Mouse (Mus musculus) G1E (cell line): ENCODE results near the gene Ldlrad3.

Experiments used
- CTCF ChIP-seq: IDR thresholded peaks from 2 replicates; pipeline ENCODE4 v1.5.1; 2012; ENCODE audit warnings: low read depth, low read length, inconsistent platforms, mixed read lengths
- GATA1 ChIP-seq: IDR thresholded peaks from 2 replicates; pipeline ENCODE4 v1.6.1; 2012; ENCODE audit warnings: borderline replicate concordance, low read length, inconsistent platforms, mixed read lengths
- GATA2 ChIP-seq: IDR thresholded peaks from 2 replicates; pipeline ENCODE4 v1.6.1; 2012; ENCODE audit warnings: low read depth, low read length, inconsistent platforms, borderline replicate concordance

DNA sequence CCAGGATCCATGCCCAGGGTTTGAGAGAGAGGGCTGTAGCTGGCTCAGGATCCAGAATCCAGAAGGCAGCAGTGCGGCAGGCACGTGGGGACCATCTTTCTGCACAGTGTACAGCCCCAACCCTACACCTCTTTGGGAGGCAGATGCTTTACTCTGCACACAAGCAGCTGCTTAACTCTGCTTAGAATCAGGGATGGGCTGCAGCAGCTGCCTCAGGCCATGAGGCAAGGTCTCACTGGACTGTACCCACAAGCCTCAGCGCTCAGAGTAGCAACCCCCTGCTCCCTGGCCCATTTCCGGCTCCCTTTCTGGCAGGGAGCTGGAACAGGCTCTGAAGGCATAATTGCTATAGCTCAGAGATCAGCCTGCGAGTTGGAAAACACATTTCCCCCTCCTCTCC is 45.3 kb upstream of the Ldlrad3 start:
- TF ChIP-seq CTCF (no peak), GATA2 (no peak), GATA1 (no peak)
